Mouse (Mus musculus) testis, postnatal 10 days (tissue): ENCODE results near the gene Msrb3.

Source experiments
- DNase-seq: peaks from one replicate; pipeline ENCODE4 v3.0.0; 2021; ENCODE audit warnings: low spot score

Gene Msrb3

GRCm38 (mm10) chr10:120748156-120748555 is 150.7 kb downstream of the Msrb3 start:
- DNase-seq, result no peak

GRCm38 (mm10) chr10:120745138-120745856 is 153.6 kb downstream of the Msrb3 start:
- DNase-seq, result peak; percentile 54

DNA sequence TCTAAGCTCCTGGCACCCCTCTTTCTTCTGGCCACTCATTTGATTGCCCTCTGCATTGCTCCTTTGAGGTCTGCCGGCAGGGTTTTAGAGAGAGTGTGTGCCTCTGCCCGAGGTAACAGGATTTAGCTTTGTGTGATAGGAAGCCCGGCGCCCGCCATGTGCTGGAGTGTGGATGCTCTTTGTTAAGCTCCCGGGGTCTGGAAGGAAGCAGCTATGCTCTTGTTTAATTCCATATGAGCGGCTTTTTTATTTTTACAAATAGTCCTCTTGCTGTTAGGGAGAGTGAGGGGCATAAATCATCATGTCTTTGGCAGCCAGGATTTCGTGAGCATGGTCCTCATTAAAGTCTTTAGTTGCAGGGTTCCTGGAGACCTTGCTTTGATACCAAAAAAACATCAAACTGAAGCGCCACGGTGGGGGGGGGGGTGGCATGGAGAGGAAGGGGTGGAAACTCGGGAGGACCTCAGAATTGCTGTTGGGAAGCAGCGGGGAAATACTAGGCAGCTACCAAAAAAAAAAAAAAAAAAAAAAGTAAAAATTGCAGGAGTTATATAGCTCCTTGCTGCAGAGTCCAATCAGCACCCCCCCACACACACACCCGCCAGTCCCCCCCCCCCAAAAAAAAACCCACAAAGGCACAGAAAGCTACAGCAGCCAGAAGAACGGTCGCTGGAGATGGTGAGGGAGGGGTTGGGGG is 154.3 kb downstream of the Msrb3 start:
- DNase-seq, result no peak

DNA sequence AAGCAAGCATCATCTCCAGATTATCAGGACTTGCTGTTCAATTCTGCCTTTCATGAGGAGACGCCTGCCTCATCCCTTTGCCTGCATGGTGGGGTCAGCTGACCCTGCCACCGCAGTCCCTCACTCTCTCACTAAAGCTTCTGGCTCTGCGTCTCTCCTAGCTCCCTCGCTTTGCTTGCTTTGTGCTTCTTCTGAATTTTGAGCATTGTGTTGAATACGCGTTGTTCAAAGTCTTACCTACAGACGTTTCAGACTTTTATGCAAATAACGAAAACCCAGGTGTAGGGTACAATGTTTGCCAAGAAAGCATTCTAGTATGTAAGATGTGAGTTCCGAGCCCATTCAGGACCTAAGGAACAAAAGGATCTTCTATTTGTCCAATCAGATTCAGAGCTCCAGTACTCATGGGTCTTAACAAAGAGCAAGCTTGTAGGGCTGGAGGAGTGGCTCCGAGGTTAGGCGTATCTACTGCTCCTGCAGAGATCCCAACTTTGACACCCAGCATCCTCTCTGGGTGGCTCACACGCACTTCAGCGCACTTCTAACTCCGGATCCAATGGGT is 162.3 kb downstream of the Msrb3 start:
- no peak for DNase-seq

DNA sequence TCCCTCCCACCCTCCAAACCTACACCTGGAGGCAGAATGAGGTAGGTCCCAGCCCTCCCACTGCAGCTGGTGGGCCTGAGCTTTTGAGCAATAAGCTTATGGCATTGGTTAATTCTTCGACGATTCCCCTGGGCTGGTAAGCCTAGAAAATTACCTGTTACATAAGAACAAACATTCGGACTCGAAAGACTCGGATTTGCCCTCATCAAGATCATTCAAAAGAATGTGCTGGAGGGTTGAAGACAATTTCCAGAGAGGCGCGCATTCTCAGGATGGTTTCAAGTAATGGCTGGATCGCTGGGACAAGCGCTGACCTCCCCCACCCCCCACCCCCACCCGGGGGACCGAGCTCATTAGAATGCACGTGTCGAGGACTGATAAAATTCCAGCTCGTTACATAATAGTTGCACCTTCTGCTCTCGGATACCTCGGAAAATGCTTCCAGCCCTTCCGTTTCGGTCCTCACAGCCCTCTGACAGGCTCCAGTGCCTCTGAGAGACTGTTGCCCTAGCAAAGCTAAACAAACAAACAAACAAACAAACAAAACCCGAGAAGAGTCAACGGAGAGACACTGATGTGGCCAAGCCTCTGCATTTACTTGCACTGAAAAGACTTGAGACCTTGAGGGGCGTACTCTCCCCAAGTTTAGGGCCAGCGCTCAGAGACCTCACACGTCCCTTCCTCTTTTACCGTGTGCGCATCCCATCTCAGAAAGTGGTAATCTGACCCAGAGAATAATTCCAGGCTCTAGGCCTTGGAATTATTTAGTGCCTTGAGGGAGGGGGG is 163.0 kb downstream of the Msrb3 start:
- DNase-seq, result no peak

DNA sequence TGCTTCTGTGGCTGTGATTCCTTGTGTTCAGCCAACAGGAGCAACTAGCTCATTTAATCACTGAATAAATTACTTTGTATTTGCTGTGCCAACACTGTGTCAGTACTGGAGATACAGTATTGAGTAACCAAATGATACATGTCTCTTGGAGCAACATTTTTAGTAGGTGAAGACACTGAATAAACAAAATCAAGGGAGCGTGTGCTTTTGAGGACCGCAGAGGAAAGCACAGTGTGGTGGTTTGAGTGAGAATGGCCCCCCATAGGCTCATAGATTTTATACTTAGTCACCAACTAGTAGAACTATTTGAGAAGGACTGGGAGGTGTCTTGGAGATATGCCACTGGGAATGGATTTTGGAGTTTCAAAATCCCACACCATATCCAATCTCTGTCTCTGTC is 164.5 kb downstream of the Msrb3 start:
- DNase-seq, result no peak
